Mouse (Mus musculus) C2C12 (cell line): ENCODE results near the gene Med4. TPM values are rescaled to one million over a fixed set of nuclear protein-coding genes. Genes with fewer than 3 reads are reported as not detected.

ENCODE experiments used
- H3K27me3 ChIP-seq: one replicate; pipeline ENCODE4 v1.6.1; 2011; ENCODE audit not compliant: control insufficient read depth, insufficient read depth, insufficient read length
- H3K36me3 ChIP-seq: one replicate; pipeline ENCODE4 v1.6.1; 2011; ENCODE audit not compliant: control insufficient read depth, insufficient read depth
- H3K4me3 ChIP-seq: one replicate; pipeline ENCODE4 v1.5.1; 2011; ENCODE audit warnings: mild to moderate bottlenecking, control low read depth; ENCODE audit not compliant: poor library complexity, insufficient read depth, severe bottlenecking
- H3K79me2 ChIP-seq: one replicate; pipeline ENCODE4 v1.6.1; 2011; ENCODE audit not compliant: control insufficient read depth, insufficient read depth
- H3K79me3 ChIP-seq: one replicate; pipeline ENCODE4 v1.6.1; 2011; ENCODE audit warnings: low read depth, control low read depth
- H3ac ChIP-seq: one replicate; pipeline ENCODE3; 2011; ENCODE audit warnings: low read depth; ENCODE audit not compliant: control insufficient read depth, insufficient read length
- CEBPB ChIP-seq: IDR thresholded peaks from one replicate; pipeline ENCODE4 v1.6.1; 2011; ENCODE audit warnings: low read depth, mild to moderate bottlenecking, control low read depth, moderate library complexity
- CTCF ChIP-seq: IDR thresholded peaks from one replicate; pipeline ENCODE4 v1.5.1; 2011; ENCODE audit not compliant: control insufficient read depth, insufficient read depth, insufficient read length
- FOSL1 ChIP-seq: IDR thresholded peaks from one replicate; pipeline ENCODE4 v1.8.0; 2011; ENCODE audit warnings: mild to moderate bottlenecking, low read length; ENCODE audit not compliant: poor library complexity, insufficient read depth, severe bottlenecking
- MAX ChIP-seq: IDR thresholded peaks from one replicate; pipeline ENCODE4 v1.6.1; 2011; ENCODE audit warnings: mild to moderate bottlenecking, control low read depth
- MYOD1 ChIP-seq: IDR thresholded peaks from one replicate; pipeline ENCODE4 v1.6.1; 2011; ENCODE audit warnings: low read depth; ENCODE audit not compliant: control insufficient read depth, insufficient read length
- MYOG ChIP-seq: IDR thresholded peaks from one replicate; pipeline ENCODE4 v1.6.1; 2011; ENCODE audit not compliant: control insufficient read depth, insufficient read length; ENCODE audit errors: extremely low read depth
- USF1 ChIP-seq: IDR thresholded peaks from one replicate; pipeline ENCODE4 v1.6.1; 2011; ENCODE audit warnings: low read depth, mild to moderate bottlenecking, control low read depth, moderate library complexity
- polyA plus RNA-seq: library from polyadenylated mRNA; unstranded; fragments of >200 nt; fragmentation: generic; extraction: Trizol; gene quantifications from one replicate; pipeline ENCODE4 v1.2.1, GENCODE M21; 2012; ENCODE audit warnings: missing spikeins

Gene Med4
- polyA plus RNA-seq, 1 experiment, result 31.6 TPM

- Histone ChIP-seq H3K27me3 (no peaks in the 10 kb centered on the region), H3K4me3 (no peak overlapping the region), H3ac (no peak overlapping the region), H3K36me3 (no peaks in the 10 kb centered on the region), H3K79me2 (no peaks in the 10 kb centered on the region), H3K79me3 (no peaks in the 10 kb centered on the region)
- no peak for TF ChIP-seq CTCF
- no peak for TF ChIP-seq USF1
- no peak for TF ChIP-seq FOSL1
- no peak for TF ChIP-seq CEBPB
- TF ChIP-seq MYOG, result no peak
Measured at GRCm38 (mm10) chr14:73477077-73477476, 32.7 kb upstream of the Med4 start.

GRCm38 (mm10) chr14:73478321-73478720 lies 31.5 kb upstream of the Med4 start:
- no peaks in the 10 kb centered on the region for H3K36me3 ChIP-seq
- no peak overlapping the region for H3ac ChIP-seq
- no peaks in the 10 kb centered on the region for H3K79me3 ChIP-seq
- no peaks in the 10 kb centered on the region for H3K79me2 ChIP-seq
- no peaks in the 10 kb centered on the region for H3K27me3 ChIP-seq
- TF ChIP-seq USF1 (no peak), MYOD1 (no peak), CEBPB (no peak), FOSL1 (no peak), MAX (no peak), MYOG (no peak), CTCF (no peak)
- H3K4me3 ChIP-seq, result no peak overlapping the region

GRCm38 (mm10) chr14:73479771-73480170 lies 30.1 kb upstream of the Med4 start:
- Histone ChIP-seq H3K36me3 (no peaks in the 10 kb centered on the region), H3K79me2 (no peaks in the 10 kb centered on the region), H3K4me3 (no peak overlapping the region), H3K79me3 (no peaks in the 10 kb centered on the region), H3K27me3 (no peaks in the 10 kb centered on the region), H3ac (no peak overlapping the region)
- TF ChIP-seq MYOD1, result no peak
- TF ChIP-seq USF1, result no peak
- no peak for TF ChIP-seq CEBPB
- TF ChIP-seq FOSL1, result no peak
- TF ChIP-seq MYOG, result no peak
- TF ChIP-seq MAX, result no peak
- TF ChIP-seq CTCF, result no peak

GRCm38 (mm10) chr14:73483516-73484229 lies 26.2 kb upstream of the Med4 start:
- no peaks in the 10 kb centered on the region for H3K79me2 ChIP-seq
- TF ChIP-seq FOSL1 (no peak), MAX (no peak), MYOG (no peak), USF1 (no peak), CTCF (no peak), MYOD1 (no peak), CEBPB (no peak)
- no peaks in the 10 kb centered on the region for H3K79me3 ChIP-seq
- no peak overlapping the region for H3ac ChIP-seq
- no peak overlapping the region for H3K4me3 ChIP-seq
- no peaks in the 10 kb centered on the region for H3K27me3 ChIP-seq
- H3K36me3 ChIP-seq, result no peaks in the 10 kb centered on the region

- Histone ChIP-seq H3K4me3 (no peak overlapping the region), H3K79me2 (no peaks in the 10 kb centered on the region), H3ac (no peak overlapping the region), H3K27me3 (no peaks in the 10 kb centered on the region), H3K79me3 (no peaks in the 10 kb centered on the region), H3K36me3 (no peaks in the 10 kb centered on the region)
- no peak for TF ChIP-seq CTCF
- TF ChIP-seq MAX, result no peak
- no peak for TF ChIP-seq CEBPB
- no peak for TF ChIP-seq MYOG
- TF ChIP-seq FOSL1, result no peak
- TF ChIP-seq USF1, result no peak
- no peak for TF ChIP-seq MYOD1
Measured at GRCm38 (mm10) chr14:73484366-73485110, 25.3 kb upstream of the Med4 start.

- Histone ChIP-seq H3K27me3 (no peaks in the 10 kb centered on the region), H3ac (no peak overlapping the region), H3K79me3 (no peaks in the 10 kb centered on the region), H3K79me2 (no peaks in the 10 kb centered on the region), H3K36me3 (no peaks in the 10 kb centered on the region), H3K4me3 (no peak overlapping the region)
- no peak for TF ChIP-seq MAX
- no peak for TF ChIP-seq CTCF
- TF ChIP-seq MYOG, result no peak
- no peak for TF ChIP-seq CEBPB
- no peak for TF ChIP-seq USF1
- no peak for TF ChIP-seq FOSL1
- TF ChIP-seq MYOD1, result no peak
Measured at GRCm38 (mm10) chr14:73486641-73487040, 23.2 kb upstream of the Med4 start.
